Mouse (Mus musculus) T-cell, adult 66 days (primary cell): Measurements from ENCODE around the gene Gm5460. TPM values are rescaled to one million over a fixed set of nuclear protein-coding genes. Genes with fewer than 3 reads are reported as not detected.

Experiments used
- total RNA-seq, 2 experiments: library from RNA; stranded (reverse); gene quantifications; 3 replicates in 1 of 2; 4 replicates in 1 of 2; pipeline ENCODE4 v1.2.4; 2023

The Gm5460 gene
- total RNA-seq = not detected

GRCm38 (mm10) chr14:34016381-34016780, at the start of gene Gm5460:
Gene Gm5460 (plus strand): TSS chr14:34016758.

GRCm38 (mm10) chr14:33978604-33979059, 37.9 kb upstream of the Gm5460 start, which contains the start of gene Zfp488:
Gene Zfp488 (minus strand): TSS chr14:33978764.

GRCm38 (mm10) chr14:34015063-34015462, 1.5 kb upstream of the Gm5460 start, which contains the start of gene Gm30083:
Gene Gm30083 (minus strand): TSS chr14:34015182.

GRCm38 (mm10) chr14:34052516-34052915, 36.0 kb downstream of the Gm5460 start, which contains the start of gene Antxrl:
Gene Antxrl (plus strand): TSS chr14:34052707.

GRCm38 (mm10) chr14:34085731-34086130, 69.2 kb downstream of the Gm5460 start, which contains the start of gene Anxa8:
Gene Anxa8 (plus strand): TSS chr14:34085981.

Other genes with a start within 250 kb of the Gm5460 start
- gene Gdf10, start 93.2 kb upstream of the Gm5460 start, total RNA-seq = not detected
- gene Gdf2, start 75.7 kb upstream of the Gm5460 start, total RNA-seq = not detected
- gene Rbp3, start 62.8 kb upstream of the Gm5460 start, total RNA-seq = not detected
- gene Zfp488, start 38.0 kb upstream of the Gm5460 start, total RNA-seq = under 1 TPM; 0.12 to 0.17 TPM
- not detected for gene Gm30083, start 1.6 kb upstream of the Gm5460 start, total RNA-seq
- not detected for gene Antxrl, start 35.9 kb downstream of the Gm5460 start, total RNA-seq
- gene Anxa8, start 69.2 kb downstream of the Gm5460 start, total RNA-seq = not detected
- gene A630023A22Rik, start 86.0 kb downstream of the Gm5460 start, total RNA-seq = not detected
- gene Npy4r, start 135.7 kb downstream of the Gm5460 start, total RNA-seq = not detected
- gene Gprin2, start 184.9 kb downstream of the Gm5460 start, total RNA-seq = under 1 TPM in 1 of 2 experiments, not detected in 1; 0.06 TPM
- not detected for gene Syt15, start 202.8 kb downstream of the Gm5460 start, total RNA-seq